Mouse (Mus musculus): ENCODE results near the gene 1110008P14Rik. TPM values are rescaled to one million over a fixed set of nuclear protein-coding genes. Genes with fewer than 3 reads are reported as not detected.

Gene 1110008P14Rik
- polyA plus RNA-seq, 1 experiment = 338 TPM

DNA sequence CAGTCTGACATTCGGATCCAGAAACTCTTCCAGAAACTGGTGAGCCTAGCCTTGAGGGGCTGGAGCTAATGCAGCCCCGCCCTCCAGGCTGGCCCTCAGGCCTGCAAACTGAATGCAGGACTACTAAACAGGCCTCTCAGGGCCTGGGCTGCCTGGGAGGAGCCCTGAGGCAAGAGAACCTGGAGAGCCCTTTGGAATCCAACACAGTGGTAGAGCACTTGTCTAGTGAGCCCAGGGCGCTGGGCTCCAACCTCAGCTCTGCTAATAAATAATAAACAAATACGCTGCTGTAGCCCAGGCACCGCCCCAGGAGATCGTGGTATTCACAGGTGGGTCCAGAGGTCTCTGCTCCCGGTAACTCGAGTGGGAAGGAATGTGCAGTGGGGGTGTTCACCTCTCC is 9.1 kb upstream of the 1110008P14Rik start:
- TF ChIP-seq CTCF (IDR thresholded peaks at IDR 0.05; ENCODE audit: borderline replicate concordance, insufficient read depth, low read depth, low read length) (no peak), POLR2A (IDR thresholded peaks at IDR 0.05; ENCODE audit: borderline replicate concordance, insufficient read depth, low read length) (no peak)
- no peak for DNase-seq
- no peaks in the 10 kb centered on the region for H3K27me3 ChIP-seq (ENCODE audit: control insufficient read depth, insufficient read depth, low read length)
- 77% methylated on average over 8 of the region's 8 CpGs for WGBS
- peaks cover 3% of the 10 kb centered on the region for H3K4me1 ChIP-seq (ENCODE audit: control insufficient read depth, insufficient read depth, low read length)
- H3K27ac ChIP-seq (ENCODE audit: insufficient read depth, low read length) = no peak overlapping the region
- H3K4me3 ChIP-seq (replicated peaks; ENCODE audit: insufficient read depth, low read depth, low read length) = no peak overlapping the region

DNA sequence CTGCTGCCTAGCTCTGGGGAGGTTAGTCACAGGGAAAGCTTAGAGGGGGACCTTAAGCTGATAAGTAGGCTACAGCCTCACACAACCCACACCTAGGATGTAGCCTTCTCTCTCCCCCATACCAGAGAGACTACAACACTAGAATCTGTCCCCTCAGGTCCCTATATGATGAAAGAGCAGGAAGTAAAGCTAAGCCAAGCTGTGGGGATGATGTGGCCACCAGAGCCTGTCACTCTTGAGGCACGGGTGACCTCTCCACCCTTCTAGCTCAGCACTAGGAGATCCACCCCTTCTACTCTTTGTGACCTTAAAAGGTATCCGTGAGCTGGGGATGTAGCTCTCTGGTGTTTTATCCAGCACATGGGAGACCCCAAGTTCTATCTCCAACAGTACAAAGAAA is 7.4 kb upstream of the 1110008P14Rik start:
- H3K27ac ChIP-seq (ENCODE audit: insufficient read depth, low read length) = no peak overlapping the region
- H3K4me1 ChIP-seq (ENCODE audit: control insufficient read depth, insufficient read depth, low read length) = no peaks in the 10 kb centered on the region
- WGBS = 80% methylated on average over 2 of the region's 2 CpGs
- no peak for DNase-seq
- no peak for TF ChIP-seq CTCF (IDR thresholded peaks at IDR 0.05; ENCODE audit: borderline replicate concordance, insufficient read depth, low read depth, low read length)
- TF ChIP-seq POLR2A (IDR thresholded peaks at IDR 0.05; ENCODE audit: borderline replicate concordance, insufficient read depth, low read length) = no peak
- no peak overlapping the region for H3K4me3 ChIP-seq (replicated peaks; ENCODE audit: insufficient read depth, low read depth, low read length)
- no peaks in the 10 kb centered on the region for H3K27me3 ChIP-seq (ENCODE audit: control insufficient read depth, insufficient read depth, low read length)

DNA sequence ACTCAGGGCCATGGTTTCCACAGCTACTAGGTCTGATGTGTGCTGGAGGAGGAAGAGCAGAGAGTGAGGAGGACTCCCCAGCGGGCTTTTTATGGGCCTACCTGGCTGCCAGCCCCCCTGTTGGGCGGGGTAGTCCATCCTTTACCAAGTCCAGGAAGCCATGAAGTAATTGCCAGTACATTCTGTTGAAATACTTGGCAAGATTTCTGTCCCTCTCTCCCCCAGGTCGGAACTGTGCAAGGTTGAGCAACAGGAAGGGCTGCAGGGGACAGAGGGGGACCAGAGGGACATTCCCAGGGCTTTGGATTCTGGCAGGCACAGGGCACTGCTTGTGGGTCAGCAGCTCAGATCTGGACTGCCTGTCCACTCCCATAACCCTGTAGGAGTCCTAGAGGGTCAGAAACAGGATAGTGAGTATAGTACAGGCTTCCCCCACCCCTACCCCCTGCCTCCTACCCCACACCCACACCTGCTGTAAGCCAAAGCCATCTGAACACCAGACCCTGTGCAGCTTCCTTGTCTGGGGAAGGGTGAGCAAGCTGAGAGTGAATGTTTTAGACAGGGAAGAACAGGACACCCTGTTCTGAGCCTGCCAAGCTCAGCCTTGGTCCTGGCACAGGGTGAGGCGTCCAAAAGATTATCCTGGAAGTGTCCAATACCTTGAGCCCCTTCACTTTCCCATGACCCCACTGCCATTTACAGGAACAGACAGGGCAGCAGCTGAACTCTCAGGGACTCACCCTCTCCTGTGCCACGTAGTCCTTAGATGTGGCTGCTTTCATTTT is 6.2 kb upstream of the 1110008P14Rik start, which contains the start of gene Lcn2:
Gene Lcn2, minus strand, starts transcription at position 547 of the 785 bp plus-strand sequence.
- no peaks in the 10 kb centered on the region for H3K27me3 ChIP-seq (ENCODE audit: control insufficient read depth, insufficient read depth, low read length)
- 59% methylated on average over 5 of the region's 5 CpGs for WGBS
- no peak within 1 kb of the TSS for H3K27ac ChIP-seq (ENCODE audit: insufficient read depth, low read length)
- no peaks in the 10 kb centered on the region for H3K4me1 ChIP-seq (ENCODE audit: control insufficient read depth, insufficient read depth, low read length)
- no peak within 1 kb of the TSS for H3K4me3 ChIP-seq (replicated peaks; ENCODE audit: insufficient read depth, low read depth, low read length)
- TF ChIP-seq POLR2A (IDR thresholded peaks at IDR 0.05; ENCODE audit: borderline replicate concordance, insufficient read depth, low read length) (no peak), CTCF (IDR thresholded peaks at IDR 0.05; ENCODE audit: borderline replicate concordance, insufficient read depth, low read depth, low read length) (no peak)
- DNase-seq = no peak

DNA sequence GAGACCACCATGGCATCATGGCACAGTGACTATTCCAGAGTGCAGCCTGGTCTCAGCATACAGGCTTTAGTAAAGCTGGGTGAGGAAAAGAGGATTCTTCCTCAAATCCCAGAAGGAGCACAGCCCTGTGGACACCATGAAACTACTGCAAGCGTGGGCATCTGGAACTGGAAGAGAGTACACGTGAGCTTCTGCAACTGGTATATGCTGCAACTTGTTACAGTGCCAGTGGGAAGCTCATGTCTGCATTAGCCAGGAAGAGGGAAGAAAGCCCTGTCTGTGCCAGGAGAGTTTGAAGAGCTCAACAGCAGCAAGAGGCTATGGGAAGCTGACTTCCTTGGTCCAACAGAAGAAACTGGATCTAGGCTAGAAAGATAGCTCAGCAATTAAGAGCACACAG is 951 bp upstream of the 1110008P14Rik start:
- WGBS = 69% methylated on average over 2 of the region's 2 CpGs
- Histone ChIP-seq H3K27me3 (ENCODE audit: control insufficient read depth, insufficient read depth, low read length) (no peaks in the 10 kb centered on the region), H3K27ac (ENCODE audit: insufficient read depth, low read length) (no peak overlapping the region), H3K4me3 (replicated peaks; ENCODE audit: insufficient read depth, low read depth, low read length) (no peak overlapping the region), H3K4me1 (ENCODE audit: control insufficient read depth, insufficient read depth, low read length) (peaks cover 4% of the 10 kb centered on the region; the same call in 1 of the 2 replicates)
- no peak for DNase-seq
- TF ChIP-seq CTCF (IDR thresholded peaks at IDR 0.05; ENCODE audit: borderline replicate concordance, insufficient read depth, low read depth, low read length) (no peak), POLR2A (IDR thresholded peaks at IDR 0.05; ENCODE audit: borderline replicate concordance, insufficient read depth, low read length) (no peak)

- WGBS = under 1% methylated on average over 27 of the region's 27 CpGs
- DNase-seq = no peak
These were observed 480 bp downstream of the 1110008P14Rik start for GRCm38 (mm10) chr2:32381141-32381774.

DNA sequence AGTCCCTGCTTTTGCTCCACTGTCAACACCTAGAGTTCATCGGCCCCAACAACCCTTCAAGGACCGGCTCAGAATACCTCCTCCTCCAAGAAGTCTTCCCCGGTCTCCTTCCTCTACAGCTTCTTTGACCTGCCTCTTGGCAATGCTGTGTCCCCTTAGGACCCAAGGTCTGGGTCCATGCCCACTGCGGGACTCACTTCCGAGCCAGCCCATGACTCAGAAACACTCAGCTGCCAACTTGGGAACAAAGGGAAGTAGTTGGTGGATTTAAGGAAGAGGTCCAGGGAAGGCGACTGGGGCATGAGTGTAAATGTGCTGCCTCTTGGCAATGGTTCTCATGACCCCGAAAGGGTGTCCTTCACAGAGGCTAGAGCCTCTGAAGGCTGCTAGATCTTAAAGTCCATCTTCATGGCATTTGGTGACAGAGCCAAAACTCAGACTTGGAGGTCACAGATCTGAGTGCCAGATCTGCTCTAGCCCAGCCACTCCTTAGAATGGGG is 1.7 kb downstream of the 1110008P14Rik start:
- Histone ChIP-seq H3K4me3 (replicated peaks; ENCODE audit: insufficient read depth, low read depth, low read length) (no peak overlapping the region), H3K27ac (ENCODE audit: insufficient read depth, low read length) (no peak overlapping the region), H3K4me1 (ENCODE audit: control insufficient read depth, insufficient read depth, low read length) (peaks cover 4% of the 10 kb centered on the region; the same call in 1 of the 2 replicates), H3K27me3 (ENCODE audit: control insufficient read depth, insufficient read depth, low read length) (no peaks in the 10 kb centered on the region)
- TF ChIP-seq CTCF (IDR thresholded peaks at IDR 0.05; ENCODE audit: borderline replicate concordance, insufficient read depth, low read depth, low read length) (no peak), POLR2A (IDR thresholded peaks at IDR 0.05; ENCODE audit: borderline replicate concordance, insufficient read depth, low read length) (no peak)
- peak in 1 of 2 experiments; percentile 31 for DNase-seq
- WGBS = 50% methylated on average over 7 of the region's 7 CpGs

More at GRCm38 (mm10) chr2:32381141-32381774, 480 bp downstream of the 1110008P14Rik start:
- TF ChIP-seq CTCF (IDR thresholded peaks at IDR 0.05; ENCODE audit: borderline replicate concordance, insufficient read depth, low read depth, low read length) (no peak), POLR2A (IDR thresholded peaks at IDR 0.05; ENCODE audit: borderline replicate concordance, insufficient read depth, low read length) (no peak)
- H3K27ac ChIP-seq (ENCODE audit: insufficient read depth, low read length) = 0 out of 2 replicates have a peak overlapping the region, but pooled peaks have one; percentile 0
- H3K4me3 ChIP-seq (replicated peaks; ENCODE audit: insufficient read depth, low read depth, low read length) = peak overlapping the region; percentile 74
- H3K27me3 ChIP-seq (ENCODE audit: control insufficient read depth, insufficient read depth, low read length) = no peaks in the 10 kb centered on the region
- peaks cover 4% of the 10 kb centered on the region; the same call in 1 of the 2 replicates for H3K4me1 ChIP-seq (ENCODE audit: control insufficient read depth, insufficient read depth, low read length)

DNA sequence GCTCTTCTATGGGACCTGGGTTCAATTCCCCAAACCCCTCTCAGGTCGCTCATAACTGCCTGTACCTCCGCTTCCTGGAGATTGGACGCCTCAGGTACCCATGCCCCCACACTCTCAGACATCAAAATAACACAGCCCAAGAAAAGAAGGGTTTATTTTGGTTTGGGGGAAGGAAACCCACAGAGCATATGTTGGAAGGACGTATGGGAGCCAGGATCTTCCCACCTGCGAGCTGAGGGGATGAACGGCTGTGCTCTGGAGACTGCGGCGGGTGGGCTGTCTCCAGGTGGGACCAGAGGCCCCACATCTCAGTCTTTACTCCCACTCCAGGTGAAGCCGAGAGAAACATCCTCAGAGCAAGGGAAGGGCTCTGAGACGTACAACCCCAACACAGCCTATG is 4.8 kb downstream of the 1110008P14Rik start:
- no peaks in the 10 kb centered on the region for H3K27me3 ChIP-seq (ENCODE audit: control insufficient read depth, insufficient read depth, low read length)
- 89% methylated on average over 10 of the region's 10 CpGs for WGBS
- peaks cover 4% of the 10 kb centered on the region; the same call in 1 of the 2 replicates for H3K4me1 ChIP-seq (ENCODE audit: control insufficient read depth, insufficient read depth, low read length)
- DNase-seq = no peak
- no peak overlapping the region for H3K27ac ChIP-seq (ENCODE audit: insufficient read depth, low read length)
- H3K4me3 ChIP-seq (replicated peaks; ENCODE audit: insufficient read depth, low read depth, low read length) = no peak overlapping the region
- TF ChIP-seq POLR2A (IDR thresholded peaks at IDR 0.05; ENCODE audit: borderline replicate concordance, insufficient read depth, low read length) (no peak), CTCF (IDR thresholded peaks at IDR 0.05; ENCODE audit: borderline replicate concordance, insufficient read depth, low read depth, low read length) (no peak)

All from cerebellum, adult 2 months (tissue).